Mouse (Mus musculus): ENCODE measurements around the gene Ppp2r1a. TPM values are rescaled to one million over a fixed set of nuclear protein-coding genes. Genes with fewer than 3 reads are reported as not detected.

Gene Ppp2r1a
- polyA plus RNA-seq, 1 experiment from 2014 or later, result 142 TPM

- no peaks in the 10 kb centered on the region for H3K27me3 ChIP-seq (replicated peaks)
- peaks cover 21% of the 10 kb centered on the region for H3K4me1 ChIP-seq
- H3K4me3 ChIP-seq, result peak within 1 kb of the TSS; percentile 81
- no peaks in the 10 kb centered on the region for H3K9me3 ChIP-seq (replicated peaks)
- H3K36me3 ChIP-seq, result peaks cover 23% of the 10 kb centered on the region
- WGBS (ENCODE audit: insufficient replicate concordance), result 5% methylated on average over 36 of the region's 36 CpGs
- H3K4me2 ChIP-seq, result peak within 1 kb of the TSS; percentile 80
- ATAC-seq, result peak; percentile 96
- H3K9ac ChIP-seq, result peak within 1 kb of the TSS; percentile 81
- peak within 1 kb of the TSS; percentile 87 for H3K27ac ChIP-seq
Observed at GRCm38 (mm10) chr17:21008382-21009331, 63.5 kb downstream of the Ppp2r1a start, which contains the start of gene Zfp160. TSS of gene Zfp160 (plus strand) at chr17:21008903.

- 32% methylated on average over 1 of the region's 1 CpGs for WGBS (ENCODE audit: insufficient replicate concordance)
- Histone ChIP-seq H3K9ac (peak overlapping the region; percentile 81), H3K36me3 (peaks cover 29% of the 10 kb centered on the region), H3K4me1 (peaks cover 25% of the 10 kb centered on the region), H3K4me3 (peak overlapping the region; percentile 81), H3K4me2 (peak overlapping the region; percentile 80), H3K9me3 (replicated peaks) (no peaks in the 10 kb centered on the region), H3K27me3 (replicated peaks) (no peaks in the 10 kb centered on the region), H3K27ac (peak overlapping the region; percentile 87; the same call in 1 of the 2 replicates)
- no peak for ATAC-seq
Observed at GRCm38 (mm10) chr17:21009726-21010125, 64.6 kb downstream of the Ppp2r1a start.

Other genes starting within 250 kb of the Ppp2r1a start
- not detected in 2 replicates for gene Vmn1r227, start 215.5 kb upstream of the Ppp2r1a start, polyA plus RNA-seq (2016; fragmentation: Nextera tagmentation; extraction: Ambion mirVana)
- gene Vmn1r228, start 159.2 kb upstream of the Ppp2r1a start, polyA plus RNA-seq (2016; fragmentation: Nextera tagmentation; extraction: Ambion mirVana), result not detected in 2 replicates
- gene Vmn1r229, start 133.8 kb upstream of the Ppp2r1a start, polyA plus RNA-seq (2016; fragmentation: Nextera tagmentation; extraction: Ambion mirVana), result not detected in 2 replicates
- gene Vmn1r230, start 104.9 kb upstream of the Ppp2r1a start, polyA plus RNA-seq (2016; fragmentation: Nextera tagmentation; extraction: Ambion mirVana), result not detected in 2 replicates
- not detected in 2 replicates for gene Vmn1r231, start 40.2 kb upstream of the Ppp2r1a start, polyA plus RNA-seq (2016; fragmentation: Nextera tagmentation; extraction: Ambion mirVana)
- gene Vmn1r232, start 25.6 kb upstream of the Ppp2r1a start, polyA plus RNA-seq (2016; fragmentation: Nextera tagmentation; extraction: Ambion mirVana), result not detected in 2 replicates
- gene Vmn1r233, start 51.2 kb downstream of the Ppp2r1a start, polyA plus RNA-seq (2016; fragmentation: Nextera tagmentation; extraction: Ambion mirVana), result not detected in 2 replicates
- gene Zfp160, start 63.6 kb downstream of the Ppp2r1a start, polyA plus RNA-seq (2016; fragmentation: Nextera tagmentation; extraction: Ambion mirVana), result 6.4 and 6.9 TPM in 2 replicates